Comparison of ENCODE assay signal across 9 mouse cellular contexts in genomic region chr3:103771531-103772130, GRCm38 (mm10). TPM values are rescaled to one million over a fixed set of nuclear protein-coding genes. Genes with fewer than 3 reads are reported as not detected.
A peak's percentile ranks its signal among the peaks of the same experiment; 100 is the strongest.
DNase-seq lines count a peak whose midpoint lies in the region; ATAC-seq lines count a peak whose summit lies in the region.
"Had no signal": no experiment of that assay in that cellular context is flagged by ENCODE, and none has a peak within 500 bp of the region (broad histone marks: within the 10 kb centered on the region; RNA-seq: fewer than 3 reads in every experiment).

No protein-coding gene starts in this region.

- no peak for ATAC-seq in neural tube, embryonic 15.5 days (ENCODE audit: low FRiP score)
- ATAC-seq in stomach, embryonic 14.5 days (ENCODE audit: insufficient number of reproducible peaks, insufficient read depth, low FRiP score, low read depth), result no peak
- ATAC-seq in midbrain, embryonic 16.5 days, result no peak

- DNase-seq in neural tube, embryonic 10.5 days (ENCODE audit: extremely low spot score, low spot score), result no peak
- peak; percentile 82 to 85 for DNase-seq in adrenal gland, postnatal 36 days
- DNase-seq in gastrocnemius, postnatal 36 days, result peak; percentile 61 to 70
- peak; percentile 81 for DNase-seq in kidney, postnatal 10 days
- DNase-seq in thymus, postnatal 36 days, result no peak

- WGBS in neural tube, embryonic 15.5 days, result 69% methylated on average over 9 of the region's 9 CpGs
- WGBS in stomach, embryonic 14.5 days, result 52% methylated on average over 9 of the region's 9 CpGs
- WGBS in midbrain, embryonic 16.5 days, result 66% methylated on average over 9 of the region's 9 CpGs

- H3K9ac ChIP-seq in neural tube, embryonic 15.5 days (replicated peaks), result no peak overlapping the region
- no peak overlapping the region for H3K9ac ChIP-seq in stomach, embryonic 14.5 days (replicated peaks; ENCODE audit: low read depth, low read length)
- no peak overlapping the region for H3K9ac ChIP-seq in midbrain, embryonic 16.5 days (ENCODE audit: low read depth, low read length)

- no peak overlapping the region for H3K4me2 ChIP-seq in neural tube, embryonic 15.5 days
- no peak overlapping the region for H3K4me2 ChIP-seq in stomach, embryonic 14.5 days (replicated peaks; ENCODE audit: low read depth, low read length)
- H3K4me2 ChIP-seq in midbrain, embryonic 16.5 days (ENCODE audit: low read length), result no peak overlapping the region

- intact Hi-C loops in gastrocnemius, postnatal 36 days (cut with DNase I), result no loop called here

- H3K4me3 ChIP-seq in neural tube, embryonic 15.5 days (replicated peaks), result no peak overlapping the region
- H3K4me3 ChIP-seq in stomach, embryonic 14.5 days (ENCODE audit: low read depth, low read length), result no peak overlapping the region
- H3K4me3 ChIP-seq in midbrain, embryonic 16.5 days (ENCODE audit: low read depth, low read length), result no peak overlapping the region

- peaks cover 13% of the 10 kb centered on the region for H3K36me3 ChIP-seq in neural tube, embryonic 15.5 days
- peaks cover 17% of the 10 kb centered on the region; the same call in 1 of the 2 replicates for H3K36me3 ChIP-seq in stomach, embryonic 14.5 days (ENCODE audit: control insufficient read depth, insufficient read depth, low read length)
- peaks cover 3% of the 10 kb centered on the region for H3K36me3 ChIP-seq in midbrain, embryonic 16.5 days (ENCODE audit: control insufficient read depth, insufficient read depth, low read length)

- no peaks in the 10 kb centered on the region for H3K27me3 ChIP-seq in neural tube, embryonic 15.5 days (replicated peaks)
- no peaks in the 10 kb centered on the region for H3K27me3 ChIP-seq in stomach, embryonic 14.5 days (ENCODE audit: control insufficient read depth, insufficient read depth, low read length)
- no peaks in the 10 kb centered on the region for H3K27me3 ChIP-seq in midbrain, embryonic 16.5 days (ENCODE audit: control insufficient read depth, insufficient read depth, low read depth, low read length)

- H3K27ac ChIP-seq in neural tube, embryonic 15.5 days (replicated peaks), result 0 out of 2 replicates have a peak overlapping the region, but pooled peaks have one; percentile 30
- peak overlapping the region; percentile 11; the same call in 1 of the 2 replicates for H3K27ac ChIP-seq in stomach, embryonic 14.5 days (ENCODE audit: low read length)
- H3K27ac ChIP-seq in midbrain, embryonic 16.5 days (ENCODE audit: low read length), result no peak overlapping the region

- no peaks in the 10 kb centered on the region for H3K9me3 ChIP-seq in neural tube, embryonic 15.5 days (replicated peaks)
- no peaks in the 10 kb centered on the region for H3K9me3 ChIP-seq in stomach, embryonic 14.5 days (ENCODE audit: control insufficient read depth, low read depth, low read length)
- no peaks in the 10 kb centered on the region for H3K9me3 ChIP-seq in midbrain, embryonic 16.5 days (replicated peaks; ENCODE audit: control insufficient read depth, low read length, poor library complexity, severe bottlenecking)

- H3K4me1 ChIP-seq in neural tube, embryonic 15.5 days, result peaks cover 6% of the 10 kb centered on the region; the same call in 1 of the 2 replicates
- no peaks in the 10 kb centered on the region for H3K4me1 ChIP-seq in stomach, embryonic 14.5 days (ENCODE audit: control insufficient read depth, insufficient read depth, low read length)
- peaks cover 5% of the 10 kb centered on the region; the same call in 1 of the 2 replicates for H3K4me1 ChIP-seq in midbrain, embryonic 16.5 days (ENCODE audit: control insufficient read depth, insufficient read depth, low read length)

RNA-seq across cellular contexts. Expression of gene Hipk1, which starts 19.7 kb away (rescaled TPM):
- 8.6 and 10.2 TPM in 2 replicates for polyA plus RNA-seq in neural tube, embryonic 15.5 days (2015; fragmentation: Nextera tagmentation; extraction: Ambion mirVana)
- total RNA-seq in adrenal gland, postnatal 36 days (2021), result 100 to 1,000 TPM; 120 to 165 TPM
- 10 to 100 TPM; 53.8 to 61.3 TPM for total RNA-seq in gastrocnemius, postnatal 36 days (2021)
- 18.1 and 18.8 TPM in 2 replicates for polyA plus RNA-seq in stomach, embryonic 14.5 days (2014; fragmentation: Nextera tagmentation; extraction: Ambion mirVana)
- 11.1 and 11.5 TPM in 2 replicates for polyA plus RNA-seq in midbrain, embryonic 16.5 days (2015; fragmentation: Nextera tagmentation; extraction: Ambion mirVana)

RNA-seq across cellular contexts. Expression of gene Gm10964, which starts 32.5 kb away (rescaled TPM):
- polyA plus RNA-seq in neural tube, embryonic 15.5 days (2015; fragmentation: Nextera tagmentation; extraction: Ambion mirVana), result not detected in 2 replicates
- total RNA-seq in adrenal gland, postnatal 36 days (2021), result not detected
- not detected for total RNA-seq in gastrocnemius, postnatal 36 days (2021)
- polyA plus RNA-seq in stomach, embryonic 14.5 days (2014; fragmentation: Nextera tagmentation; extraction: Ambion mirVana), result not detected in 2 replicates
- polyA plus RNA-seq in midbrain, embryonic 16.5 days (2015; fragmentation: Nextera tagmentation; extraction: Ambion mirVana), result not detected in 2 replicates
- total RNA-seq: left cerebral cortex, postnatal 25 days had no signal

RNA-seq across cellular contexts. Expression of gene Olfml3, which starts 33.8 kb away (rescaled TPM):
- polyA plus RNA-seq in neural tube, embryonic 15.5 days (2015; fragmentation: Nextera tagmentation; extraction: Ambion mirVana), result 15.5 and 20.9 TPM in 2 replicates
- total RNA-seq in adrenal gland, postnatal 36 days (2021), result 10 to 100 TPM; 14.4 to 19.5 TPM
- 1 to 10 TPM; 4.4 to 5.8 TPM for total RNA-seq in gastrocnemius, postnatal 36 days (2021)
- 68.2 and 76.5 TPM in 2 replicates for polyA plus RNA-seq in stomach, embryonic 14.5 days (2014; fragmentation: Nextera tagmentation; extraction: Ambion mirVana)
- polyA plus RNA-seq in midbrain, embryonic 16.5 days (2015; fragmentation: Nextera tagmentation; extraction: Ambion mirVana), result 4.6 and 5.3 TPM in 2 replicates

RNA-seq across cellular contexts. Expression of gene Dclre1b, which starts 37.6 kb away (rescaled TPM):
- 18.5 and 20.6 TPM in 2 replicates for polyA plus RNA-seq in neural tube, embryonic 15.5 days (2015; fragmentation: Nextera tagmentation; extraction: Ambion mirVana)
- 10 to 100 TPM; 15.1 to 15.8 TPM for total RNA-seq in adrenal gland, postnatal 36 days (2021)
- 1 to 10 TPM; 2.5 to 5.1 TPM for total RNA-seq in gastrocnemius, postnatal 36 days (2021)
- polyA plus RNA-seq in stomach, embryonic 14.5 days (2014; fragmentation: Nextera tagmentation; extraction: Ambion mirVana), result 27.0 and 30.9 TPM in 2 replicates
- 20.3 and 22.0 TPM in 2 replicates for polyA plus RNA-seq in midbrain, embryonic 16.5 days (2015; fragmentation: Nextera tagmentation; extraction: Ambion mirVana)

RNA-seq across cellular contexts. Expression of gene Ap4b1, which starts 37.7 kb away (rescaled TPM):
- 21.9 and 24.6 TPM in 2 replicates for polyA plus RNA-seq in neural tube, embryonic 15.5 days (2015; fragmentation: Nextera tagmentation; extraction: Ambion mirVana)
- 10 to 100 TPM; 17.4 to 20.3 TPM for total RNA-seq in adrenal gland, postnatal 36 days (2021)
- total RNA-seq in gastrocnemius, postnatal 36 days (2021), result 10 to 100 TPM in 1 of 2 experiments, 1 to 10 TPM in 1; 7.4 to 10.8 TPM
- polyA plus RNA-seq in stomach, embryonic 14.5 days (2014; fragmentation: Nextera tagmentation; extraction: Ambion mirVana), result 18.5 and 21.8 TPM in 2 replicates
- 20.5 and 22.8 TPM in 2 replicates for polyA plus RNA-seq in midbrain, embryonic 16.5 days (2015; fragmentation: Nextera tagmentation; extraction: Ambion mirVana)

Comparison
In these comparisons a context has a peak if more than half of its experiments do, and no peak if none do; other contexts are left out.
1. DNase-seq: peak in adrenal gland, postnatal 36 days (2 of 2), gastrocnemius, postnatal 36 days (2 of 2) and kidney, postnatal 10 days (single experiment); none in neural tube, embryonic 10.5 days (single experiment) and thymus, postnatal 36 days (0 of 2).